Mouse (Mus musculus) hindbrain, embryonic 15.5 days (tissue): ENCODE measurements around the gene Rnf19b. TPM values are rescaled to one million over a fixed set of nuclear protein-coding genes. Genes with fewer than 3 reads are reported as not detected.

Experiments
- ATAC-seq: fragments of 200-750 bp; cut with Nextera tagmentation; 2 replicates; pipeline ENCODE4 v1.8.0; 2017; ENCODE audit warnings: low read depth, moderate number of reproducible peaks, moderate TSS enrichment; ENCODE audit not compliant: low FRiP score
- H3K27ac ChIP-seq: fragments of 300-500 bp; sonication (generic); replicated peaks from 2 replicates; pipeline ENCODE4 v1.5.1; 2015; ENCODE audit warnings: mild to moderate bottlenecking, inconsistent platforms
- H3K27me3 ChIP-seq: fragments of 300-500 bp; sonication (generic); 2 replicates; pipeline ENCODE4 v1.6.1; 2015; ENCODE audit warnings: control low read depth, inconsistent platforms
- H3K36me3 ChIP-seq: fragments of 300-500 bp; sonication (generic); 2 replicates; pipeline ENCODE4 v1.6.1; 2015; ENCODE audit warnings: control low read depth, inconsistent platforms
- H3K4me1 ChIP-seq: fragments of 300-500 bp; sonication (generic); replicated peaks from 2 replicates; pipeline ENCODE4 v1.6.1; 2015; ENCODE audit warnings: control low read depth, inconsistent platforms
- H3K4me2 ChIP-seq: fragments of 300-500 bp; sonication (generic); 2 replicates; pipeline ENCODE4 v1.6.1; 2015; ENCODE audit warnings: moderate library complexity, mild to moderate bottlenecking, inconsistent platforms
- H3K4me3 ChIP-seq: fragments of 300-500 bp; sonication (generic); 2 replicates; pipeline ENCODE4 v1.5.1; 2015; ENCODE audit warnings: mild to moderate bottlenecking, inconsistent platforms
- H3K9ac ChIP-seq: fragments of 300-500 bp; sonication (generic); 2 replicates; pipeline ENCODE4 v1.6.1; 2015; ENCODE audit warnings: inconsistent platforms
- H3K9me3 ChIP-seq: fragments of 300-500 bp; sonication (generic); 2 replicates; pipeline ENCODE4 v1.6.1; 2016; ENCODE audit warnings: control low read depth, inconsistent platforms
- WGBS: fragments of 180-500 bp; shearing (Covaris S2); methylation state at CpG from one replicate; pipeline ENCODE4 v1.1.7; 2015; 5-methylcytosine and 5-hydroxymethylcytosine counted together
- polyA plus RNA-seq: library from polyadenylated mRNA; unstranded; fragments of >200 nt; fragmentation: Nextera tagmentation; extraction: Ambion mirVana; gene quantifications from 2 replicates; pipeline ENCODE4 v1.2.1, GENCODE M21; 2015

Gene Rnf19b
- polyA plus RNA-seq, result 32.2 and 34.6 TPM in 2 replicates

DNA sequence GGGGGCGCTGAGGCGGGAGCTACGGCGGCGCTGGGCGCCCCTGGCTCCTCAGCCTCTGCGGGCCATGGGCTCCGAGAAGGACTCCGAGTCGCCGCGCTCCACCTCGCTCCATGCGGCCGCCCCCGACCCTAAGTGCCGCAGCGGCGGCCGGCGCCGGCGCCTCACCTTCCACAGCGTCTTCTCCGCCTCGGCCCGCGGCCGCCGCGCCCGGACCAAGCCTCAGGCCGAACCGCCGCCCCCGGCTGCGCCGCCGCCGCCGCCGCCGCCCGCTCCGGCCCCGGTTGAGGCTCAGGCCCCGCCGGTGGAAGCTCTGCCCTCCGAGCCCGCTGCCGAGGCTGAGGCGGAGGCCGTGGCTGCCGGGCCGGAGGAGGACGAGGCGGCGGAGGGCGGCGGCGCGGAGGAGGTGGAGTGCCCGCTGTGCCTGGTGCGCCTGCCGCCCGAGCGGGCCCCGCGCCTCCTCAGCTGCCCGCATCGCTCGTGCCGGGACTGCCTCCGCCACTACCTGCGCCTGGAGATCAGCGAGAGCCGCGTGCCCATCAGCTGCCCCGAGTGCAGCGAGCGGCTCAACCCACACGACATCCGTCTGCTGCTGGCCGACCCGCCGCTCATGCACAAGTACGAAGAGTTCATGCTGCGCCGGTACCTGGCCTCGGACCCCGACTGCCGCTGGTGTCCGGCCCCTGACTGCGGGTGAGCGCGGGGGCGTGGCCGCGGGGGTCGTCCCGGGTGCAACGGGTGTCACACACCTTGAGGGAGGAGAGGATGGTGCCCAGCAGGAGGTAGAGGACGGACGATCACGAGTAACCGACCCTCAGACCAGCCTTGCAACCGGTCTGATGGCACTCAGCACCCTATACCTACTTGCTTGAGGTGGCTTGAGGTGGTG, at the start of gene Rnf19b:
Gene Rnf19b (plus strand): TSS at position 65 of the 886 bp plus-strand sequence.
- Histone ChIP-seq H3K9ac (peak within 1 kb of the TSS; percentile 83), H3K9me3 (no peaks in the 10 kb centered on the region), H3K36me3 (no peaks in the 10 kb centered on the region), H3K27ac (peak within 1 kb of the TSS; percentile 95), H3K4me1 (peaks cover 24% of the 10 kb centered on the region), H3K4me3 (peak within 1 kb of the TSS; percentile 64), H3K4me2 (peak within 1 kb of the TSS; percentile 72), H3K27me3 (no peaks in the 10 kb centered on the region)
- WGBS, result 1% methylated on average over 70 of the region's 107 CpGs
- ATAC-seq, result peak; percentile 49

DNA sequence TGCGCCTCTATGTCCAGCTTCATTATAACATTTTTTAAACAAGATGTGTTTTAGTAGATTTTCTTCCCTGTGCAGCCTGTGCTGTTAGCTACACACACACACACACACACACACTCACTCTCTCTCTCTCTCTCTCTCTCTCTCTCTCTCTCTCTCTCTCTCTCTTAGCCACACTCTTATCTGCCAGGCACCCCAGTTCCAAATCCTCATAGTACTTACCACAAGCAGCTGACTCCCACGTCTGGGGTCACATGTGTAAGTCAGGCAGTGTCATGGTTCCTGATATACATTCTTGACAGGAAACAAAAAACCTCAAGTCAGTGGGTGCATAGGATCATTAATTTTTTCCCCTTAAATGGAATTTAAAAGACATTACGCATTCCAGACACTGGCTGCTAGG, 49.4 kb upstream of the Rnf19b start:
- H3K4me2 ChIP-seq, result no peak overlapping the region
- 85% methylated on average over 3 of the region's 3 CpGs for WGBS
- H3K27me3 ChIP-seq, result no peaks in the 10 kb centered on the region
- no peak for ATAC-seq
- no peak overlapping the region for H3K27ac ChIP-seq
- peaks cover 22% of the 10 kb centered on the region for H3K36me3 ChIP-seq
- no peaks in the 10 kb centered on the region for H3K9me3 ChIP-seq
- no peak overlapping the region for H3K4me3 ChIP-seq
- H3K9ac ChIP-seq, result no peak overlapping the region
- peaks cover 12% of the 10 kb centered on the region for H3K4me1 ChIP-seq

DNA sequence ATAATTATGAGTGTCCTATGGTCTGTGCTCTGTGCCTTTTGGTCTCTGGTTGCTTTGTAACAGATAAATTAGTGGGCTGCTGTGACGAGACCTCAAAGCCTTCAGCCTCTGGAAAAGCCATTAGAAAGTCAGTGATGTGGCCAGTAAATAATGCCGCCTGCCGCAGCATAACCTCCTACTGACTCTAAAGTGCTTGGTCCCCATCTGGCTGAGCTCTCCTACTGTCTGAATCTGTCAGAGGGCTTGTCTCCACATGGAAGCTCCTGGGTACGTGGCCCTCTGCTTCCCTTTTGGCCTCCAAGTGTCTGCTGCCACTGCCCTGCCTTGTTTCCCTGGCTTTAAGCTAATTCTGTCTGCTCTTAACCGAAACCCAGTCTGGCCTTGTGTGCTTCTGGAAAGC, 48.5 kb upstream of the Rnf19b start:
- WGBS, result 66% methylated on average over 5 of the region's 5 CpGs
- H3K27ac ChIP-seq, result no peak overlapping the region
- H3K9me3 ChIP-seq, result no peaks in the 10 kb centered on the region
- H3K4me3 ChIP-seq, result no peak overlapping the region
- H3K27me3 ChIP-seq, result no peaks in the 10 kb centered on the region
- no peak overlapping the region for H3K4me2 ChIP-seq
- peaks cover 12% of the 10 kb centered on the region for H3K4me1 ChIP-seq
- peaks cover 19% of the 10 kb centered on the region for H3K36me3 ChIP-seq
- no peak for ATAC-seq
- no peak overlapping the region for H3K9ac ChIP-seq

DNA sequence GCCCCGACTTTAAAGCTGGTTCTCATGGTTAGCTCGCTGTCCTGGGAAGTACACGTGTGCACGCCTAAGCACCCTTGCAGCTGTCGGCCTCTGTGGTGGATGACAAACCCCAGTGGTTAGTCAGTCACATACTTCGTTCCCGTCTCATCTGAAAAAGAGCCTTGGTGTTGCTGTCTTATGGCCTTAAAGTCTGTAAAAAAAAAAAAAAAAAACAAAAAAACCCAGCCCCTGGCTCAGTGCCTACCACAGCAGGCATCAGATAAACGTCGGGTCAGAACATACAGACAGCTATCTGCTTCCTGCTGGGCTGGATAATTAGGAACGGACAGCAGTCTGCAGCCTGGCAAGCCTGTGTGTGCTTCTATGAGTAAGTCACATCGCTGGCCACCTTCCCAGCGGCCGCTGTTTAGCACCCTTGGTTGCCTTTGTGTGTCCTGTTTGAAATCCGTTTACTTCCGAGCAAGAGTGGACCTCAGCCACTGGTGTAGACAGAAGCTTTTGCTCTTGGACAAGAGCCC, 46.4 kb upstream of the Rnf19b start:
- H3K27ac ChIP-seq, result peak overlapping the region; percentile 58
- no peak overlapping the region for H3K4me2 ChIP-seq
- H3K4me3 ChIP-seq, result no peak overlapping the region
- ATAC-seq, result peak; percentile 77
- H3K9me3 ChIP-seq, result no peaks in the 10 kb centered on the region
- peaks cover 15% of the 10 kb centered on the region for H3K4me1 ChIP-seq
- no peaks in the 10 kb centered on the region for H3K27me3 ChIP-seq
- H3K36me3 ChIP-seq, result peaks cover 19% of the 10 kb centered on the region
- H3K9ac ChIP-seq, result no peak overlapping the region
- 37% methylated on average over 15 of the region's 15 CpGs for WGBS

DNA sequence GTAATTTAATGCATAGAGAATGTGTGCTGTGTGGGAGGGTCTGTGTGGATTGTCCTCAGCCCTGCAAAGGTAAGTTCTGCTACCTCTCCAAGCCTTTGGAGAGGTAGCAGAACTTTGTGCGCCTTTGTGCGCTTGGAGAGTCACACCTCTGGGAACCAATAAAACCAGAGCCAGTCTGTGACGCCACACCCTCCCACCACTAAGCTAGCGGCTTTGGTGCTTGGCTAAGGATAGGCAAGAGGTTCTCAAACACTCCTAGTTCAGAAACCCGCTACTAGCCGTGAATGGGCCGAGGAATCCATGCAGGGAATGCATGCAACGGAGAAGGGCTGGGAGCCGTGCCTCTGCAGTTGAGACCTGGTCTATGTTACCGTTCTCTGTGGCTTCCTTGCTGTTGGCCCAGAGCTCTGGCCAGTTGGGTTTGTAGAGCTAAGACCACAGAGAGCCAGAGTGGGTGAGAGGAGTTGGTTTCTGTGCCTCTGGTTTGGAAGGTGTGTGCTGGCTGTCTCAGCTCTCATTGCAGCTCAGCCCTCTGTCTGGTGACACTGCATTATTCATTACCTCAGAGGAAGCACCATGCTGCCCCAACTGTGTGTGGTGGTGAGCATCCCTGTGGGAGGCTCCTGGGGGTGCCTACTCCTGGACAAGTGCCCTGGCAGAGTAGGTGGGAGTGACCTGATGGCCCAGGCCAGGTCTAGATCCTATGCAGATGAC, 44.8 kb upstream of the Rnf19b start:
- WGBS, result 72% methylated on average over 10 of the region's 10 CpGs

DNA sequence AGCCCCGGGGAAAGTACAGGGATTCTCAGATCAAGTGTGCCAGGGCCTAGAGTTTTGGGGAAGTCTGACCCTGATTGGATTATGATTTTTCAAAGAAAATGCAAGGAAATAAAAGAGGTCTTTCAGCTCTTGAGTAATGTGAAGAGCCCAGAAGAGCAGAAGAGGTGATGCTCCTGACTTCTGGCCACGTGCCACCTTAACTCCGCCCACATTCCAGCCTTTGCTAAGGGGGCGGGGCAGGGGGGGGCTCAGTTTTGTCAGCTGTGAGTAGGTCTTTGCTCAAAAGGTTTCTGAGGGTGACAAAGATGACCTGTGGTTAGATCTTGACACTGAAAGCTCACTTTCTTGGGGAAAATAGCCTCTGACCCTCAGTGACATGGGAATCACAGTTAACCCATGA, 41.7 kb upstream of the Rnf19b start:
- H3K9ac ChIP-seq, result no peak overlapping the region
- H3K27ac ChIP-seq, result no peak overlapping the region
- H3K4me3 ChIP-seq, result no peak overlapping the region
- H3K4me2 ChIP-seq, result no peak overlapping the region
- H3K4me1 ChIP-seq, result peaks cover 36% of the 10 kb centered on the region
- WGBS, result 47% methylated on average over 4 of the region's 4 CpGs
- no peaks in the 10 kb centered on the region for H3K27me3 ChIP-seq
- H3K9me3 ChIP-seq, result no peaks in the 10 kb centered on the region
- H3K36me3 ChIP-seq, result no peaks in the 10 kb centered on the region
- ATAC-seq, result no peak

More for the DNA sequence above, 44.8 kb upstream of the Rnf19b start:
- ATAC-seq, result no peak
- Histone ChIP-seq H3K9ac (no peak overlapping the region), H3K4me2 (no peak overlapping the region), H3K9me3 (no peaks in the 10 kb centered on the region), H3K4me1 (peaks cover 15% of the 10 kb centered on the region), H3K4me3 (no peak overlapping the region), H3K27me3 (no peaks in the 10 kb centered on the region), H3K27ac (no peak overlapping the region), H3K36me3 (peaks cover 10% of the 10 kb centered on the region)

DNA sequence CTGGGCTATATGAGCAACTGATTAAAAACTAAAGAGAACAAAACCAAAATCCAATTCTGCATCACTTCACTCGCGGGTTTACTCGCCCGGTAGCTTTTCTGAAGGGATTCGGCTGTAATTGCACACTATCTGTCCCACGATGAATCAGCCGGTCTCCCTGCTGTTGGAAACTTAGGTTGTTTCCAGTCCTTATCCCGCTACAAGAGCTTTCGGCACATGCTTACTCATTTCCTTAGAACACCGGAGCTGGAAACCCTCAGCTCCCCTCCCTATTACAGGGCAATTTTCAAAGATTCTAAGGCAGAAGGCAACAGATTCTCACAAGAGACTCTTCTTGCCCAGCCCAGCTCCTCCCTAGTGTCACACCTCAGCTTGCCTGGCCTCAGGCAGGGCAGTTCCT, 40.9 kb upstream of the Rnf19b start:
- H3K9me3 ChIP-seq, result no peaks in the 10 kb centered on the region
- no peak overlapping the region for H3K4me2 ChIP-seq
- H3K36me3 ChIP-seq, result no peaks in the 10 kb centered on the region
- H3K4me1 ChIP-seq, result peaks cover 30% of the 10 kb centered on the region
- WGBS, result 92% methylated on average over 10 of the region's 10 CpGs
- no peak overlapping the region for H3K27ac ChIP-seq
- H3K27me3 ChIP-seq, result no peaks in the 10 kb centered on the region
- H3K9ac ChIP-seq, result no peak overlapping the region
- no peak overlapping the region for H3K4me3 ChIP-seq
- no peak for ATAC-seq

DNA sequence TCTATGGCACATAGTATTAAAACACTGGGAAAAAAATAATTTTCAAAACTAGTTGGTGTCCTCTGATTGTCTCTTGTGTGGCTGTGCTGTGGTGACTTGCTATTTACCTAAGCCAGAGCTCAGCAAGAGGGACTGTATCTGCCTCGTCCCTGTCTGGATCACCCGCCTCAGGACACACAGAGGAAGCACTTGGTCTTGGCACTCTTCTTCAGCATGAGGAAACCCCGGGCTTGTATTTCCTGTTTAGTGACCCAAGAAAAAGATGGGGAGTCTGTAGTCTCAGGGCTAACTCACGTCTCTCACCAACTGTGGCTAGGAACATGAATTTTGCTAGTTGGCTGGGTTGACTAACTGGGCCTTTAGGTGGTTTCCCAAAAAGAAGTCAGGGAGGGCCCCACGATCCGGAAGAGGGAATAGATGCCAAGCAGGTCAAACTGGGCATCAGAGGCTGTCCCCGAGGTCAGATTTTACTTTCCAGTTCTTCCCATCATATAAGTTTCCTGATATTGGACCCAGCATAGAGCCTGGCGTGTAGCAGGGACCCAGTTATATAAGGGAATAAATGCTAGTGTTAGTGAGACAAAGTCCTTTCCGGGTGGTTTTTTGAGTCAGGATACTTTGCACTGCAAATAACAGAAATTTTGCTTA, 39.2 kb upstream of the Rnf19b start:
- H3K9ac ChIP-seq, result no peak overlapping the region
- no peaks in the 10 kb centered on the region for H3K27me3 ChIP-seq
- ATAC-seq, result no peak
- no peak overlapping the region for H3K4me3 ChIP-seq
- H3K4me1 ChIP-seq, result peaks cover 24% of the 10 kb centered on the region
- no peaks in the 10 kb centered on the region for H3K9me3 ChIP-seq
- H3K27ac ChIP-seq, result no peak overlapping the region
- WGBS, result 85% methylated on average over 9 of the region's 9 CpGs
- no peak overlapping the region for H3K4me2 ChIP-seq
- no peaks in the 10 kb centered on the region for H3K36me3 ChIP-seq

DNA sequence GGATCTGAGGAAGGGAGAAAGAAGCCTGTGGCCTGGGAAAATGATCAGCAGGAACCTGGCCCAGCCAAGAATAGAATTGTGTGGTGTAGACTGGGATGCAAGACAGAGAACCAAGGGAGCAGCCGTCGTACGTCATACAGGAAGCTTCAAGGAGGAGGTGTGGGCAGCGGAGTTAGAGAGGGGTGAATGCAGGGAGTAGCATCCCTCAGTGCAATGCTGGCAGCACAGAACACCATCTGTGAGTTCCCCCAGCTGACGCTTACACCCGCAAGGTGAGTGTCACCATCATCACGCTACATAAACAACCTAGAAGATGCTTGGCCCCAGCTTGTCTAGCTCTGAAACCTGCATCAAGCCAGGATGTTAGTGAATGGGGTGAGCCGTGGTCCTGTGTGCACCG, 38.3 kb upstream of the Rnf19b start:
- H3K4me3 ChIP-seq, result no peak overlapping the region
- ATAC-seq, result 0 out of 2 replicates have a peak, but pooled peaks have one; percentile 6
- H3K9me3 ChIP-seq, result no peaks in the 10 kb centered on the region
- WGBS, result 63% methylated on average over 9 of the region's 9 CpGs
- no peaks in the 10 kb centered on the region for H3K36me3 ChIP-seq
- H3K27ac ChIP-seq, result peak overlapping the region; percentile 20; the same call in 1 of the 2 replicates
- no peak overlapping the region for H3K9ac ChIP-seq
- H3K4me2 ChIP-seq, result no peak overlapping the region
- H3K4me1 ChIP-seq, result peaks cover 26% of the 10 kb centered on the region
- H3K27me3 ChIP-seq, result no peaks in the 10 kb centered on the region

DNA sequence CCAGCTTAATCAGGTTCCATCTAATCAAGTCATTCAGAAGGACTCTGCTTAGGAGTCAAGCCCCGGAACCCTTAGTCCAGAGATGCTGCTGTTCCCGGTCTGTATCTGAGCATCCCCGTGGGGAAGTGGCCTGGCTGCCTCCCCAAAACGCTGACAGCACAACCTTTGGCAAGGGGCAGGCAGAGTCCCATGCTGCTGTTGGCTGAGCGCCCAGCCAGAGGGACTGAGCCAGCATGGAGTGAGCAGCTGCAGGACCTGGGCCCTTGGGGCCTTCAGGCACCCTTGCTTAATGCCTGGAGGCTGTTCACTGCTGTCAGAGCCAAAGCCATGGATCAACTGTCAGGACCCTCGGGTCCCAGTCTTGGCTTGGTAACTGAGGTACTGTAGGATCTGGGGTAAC, 37.6 kb upstream of the Rnf19b start:
- WGBS, result 33% methylated on average over 6 of the region's 6 CpGs

DNA sequence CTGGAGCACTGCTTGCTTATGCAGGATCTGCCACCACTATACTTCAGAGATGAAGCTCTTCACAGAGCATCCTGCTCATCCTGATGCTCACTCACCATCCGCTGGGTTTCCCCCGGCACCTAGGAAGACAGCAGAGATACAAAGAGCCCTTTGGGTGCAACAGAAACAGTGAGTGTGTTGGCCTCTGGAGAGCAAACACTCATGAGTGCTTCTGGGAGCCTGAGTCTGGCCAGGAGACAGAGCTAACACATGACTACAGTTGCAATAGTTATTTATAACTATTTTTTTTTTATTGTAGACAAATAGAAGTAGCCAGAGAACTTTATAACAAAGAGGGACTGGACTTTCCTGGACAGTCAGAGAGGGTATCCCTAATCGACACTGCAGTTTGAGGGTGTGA, 36.6 kb upstream of the Rnf19b start:
- Histone ChIP-seq H3K9me3 (no peaks in the 10 kb centered on the region), H3K4me2 (no peak overlapping the region), H3K27me3 (no peaks in the 10 kb centered on the region), H3K36me3 (no peaks in the 10 kb centered on the region), H3K9ac (no peak overlapping the region), H3K4me3 (no peak overlapping the region), H3K27ac (no peak overlapping the region), H3K4me1 (peaks cover 23% of the 10 kb centered on the region)
- ATAC-seq, result no peak
- 80% methylated on average over 3 of the region's 3 CpGs for WGBS

More for the DNA sequence above, 37.6 kb upstream of the Rnf19b start:
- ATAC-seq, result peak; percentile 72
- Histone ChIP-seq H3K36me3 (no peaks in the 10 kb centered on the region), H3K27me3 (no peaks in the 10 kb centered on the region), H3K9ac (no peak overlapping the region), H3K4me2 (no peak overlapping the region), H3K27ac (0 out of 2 replicates have a peak overlapping the region, but pooled peaks have one; percentile 20), H3K4me1 (peaks cover 26% of the 10 kb centered on the region), H3K4me3 (no peak overlapping the region), H3K9me3 (no peaks in the 10 kb centered on the region)
